Mouse (Mus musculus) neural tube, embryonic 15.5 days (tissue): ENCODE data around the gene Cyth2. TPM values are rescaled to one million over a fixed set of nuclear protein-coding genes. Genes with fewer than 3 reads are reported as not detected.

Experiments
- ATAC-seq: fragments of 200-750 bp; cut with Nextera tagmentation; 2 replicates; pipeline ENCODE4 v1.8.0; 2017; ENCODE audit warnings: mild to moderate bottlenecking, moderate TSS enrichment, moderate library complexity; ENCODE audit not compliant: low FRiP score
- H3K27ac ChIP-seq: fragments of 300-500 bp; sonication (generic); replicated peaks from 2 replicates; pipeline ENCODE4 v1.5.1; 2015; ENCODE audit warnings: mild to moderate bottlenecking, inconsistent platforms
- H3K27me3 ChIP-seq: fragments of 300-500 bp; sonication (generic); replicated peaks from 2 replicates; pipeline ENCODE4 v1.6.1; 2015; ENCODE audit warnings: inconsistent platforms
- H3K36me3 ChIP-seq: fragments of 300-500 bp; sonication (generic); 2 replicates; pipeline ENCODE4 v1.6.1; 2015; ENCODE audit warnings: inconsistent platforms
- H3K4me1 ChIP-seq: fragments of 300-500 bp; sonication (generic); 2 replicates; pipeline ENCODE4 v1.6.1; 2015; ENCODE audit warnings: inconsistent platforms
- H3K4me2 ChIP-seq: fragments of 300-500 bp; sonication (generic); 2 replicates; pipeline ENCODE4 v1.6.1; 2015; ENCODE audit warnings: inconsistent platforms, mild to moderate bottlenecking, moderate library complexity
- H3K4me3 ChIP-seq: fragments of 300-500 bp; sonication (generic); replicated peaks from 2 replicates; pipeline ENCODE4 v1.5.1; 2015; ENCODE audit warnings: mild to moderate bottlenecking, inconsistent platforms
- H3K9ac ChIP-seq: fragments of 300-500 bp; sonication (generic); replicated peaks from 2 replicates; pipeline ENCODE4 v1.6.1; 2015; ENCODE audit warnings: mild to moderate bottlenecking, inconsistent platforms
- H3K9me3 ChIP-seq: fragments of 300-500 bp; sonication (generic); replicated peaks from 2 replicates; pipeline ENCODE4 v1.6.1; 2016; ENCODE audit warnings: inconsistent platforms
- WGBS: fragments of 180-500 bp; shearing (Covaris S2); methylation state at CpG from one replicate; pipeline ENCODE4 v1.1.7; 2015; ENCODE audit warnings: mixed read lengths; 5-methylcytosine and 5-hydroxymethylcytosine counted together
- polyA plus RNA-seq: library from polyadenylated mRNA; unstranded; fragments of >200 nt; fragmentation: Nextera tagmentation; extraction: Ambion mirVana; gene quantifications from 2 replicates; pipeline ENCODE4 v1.2.1, GENCODE M21; 2015

Gene Cyth2
- polyA plus RNA-seq, 1 experiment from 2014 or later, result 253 TPM

GRCm38 (mm10) chr7:45794971-45795370 lies 19.4 kb downstream of the Cyth2 start:
- 94% methylated on average over 29 of the region's 29 CpGs for WGBS
- no peak overlapping the region for H3K9ac ChIP-seq
- no peak for ATAC-seq
- H3K4me2 ChIP-seq, result no peak overlapping the region
- H3K27me3 ChIP-seq, result peaks cover 8% of the 10 kb centered on the region
- no peaks in the 10 kb centered on the region for H3K9me3 ChIP-seq
- peaks cover 27% of the 10 kb centered on the region for H3K4me1 ChIP-seq
- H3K4me3 ChIP-seq, result no peak overlapping the region
- peaks cover 69% of the 10 kb centered on the region for H3K36me3 ChIP-seq
- no peak overlapping the region for H3K27ac ChIP-seq

- Histone ChIP-seq H3K9me3 (no peaks in the 10 kb centered on the region), H3K9ac (no peak overlapping the region), H3K4me3 (no peak overlapping the region), H3K27me3 (peaks cover 8% of the 10 kb centered on the region), H3K36me3 (peaks cover 75% of the 10 kb centered on the region), H3K27ac (no peak overlapping the region), H3K4me2 (no peak overlapping the region), H3K4me1 (peaks cover 27% of the 10 kb centered on the region)
- ATAC-seq, result no peak
- 92% methylated on average over 38 of the region's 44 CpGs for WGBS
Observed at GRCm38 (mm10) chr7:45793969-45794585, 20.3 kb downstream of the Cyth2 start.

- Histone ChIP-seq H3K4me2 (no peak overlapping the region), H3K36me3 (peaks cover 83% of the 10 kb centered on the region), H3K4me3 (no peak overlapping the region), H3K4me1 (peaks cover 22% of the 10 kb centered on the region), H3K9ac (no peak overlapping the region), H3K9me3 (no peaks in the 10 kb centered on the region), H3K27me3 (peaks cover 8% of the 10 kb centered on the region), H3K27ac (no peak overlapping the region)
- no peak for ATAC-seq
- WGBS, result 85% methylated on average over 24 of the region's 24 CpGs
Observed at GRCm38 (mm10) chr7:45793240-45793639, 21.1 kb downstream of the Cyth2 start.

- peaks cover 8% of the 10 kb centered on the region for H3K27me3 ChIP-seq
- no peak for ATAC-seq
- peaks cover 93% of the 10 kb centered on the region for H3K36me3 ChIP-seq
- H3K27ac ChIP-seq, result no peak overlapping the region
- no peak overlapping the region for H3K4me2 ChIP-seq
- no peak overlapping the region for H3K9ac ChIP-seq
- no peak overlapping the region for H3K4me3 ChIP-seq
- H3K4me1 ChIP-seq, result peaks cover 21% of the 10 kb centered on the region
- no peaks in the 10 kb centered on the region for H3K9me3 ChIP-seq
- 74% methylated on average over 17 of the region's 17 CpGs for WGBS
Observed at GRCm38 (mm10) chr7:45791756-45792490, 22.5 kb downstream of the Cyth2 start.

- Histone ChIP-seq H3K9me3 (no peaks in the 10 kb centered on the region), H3K27me3 (peaks cover 8% of the 10 kb centered on the region; the same call in 1 of the 2 replicates), H3K4me3 (no peak overlapping the region), H3K27ac (no peak overlapping the region), H3K9ac (no peak overlapping the region), H3K4me1 (peaks cover 29% of the 10 kb centered on the region), H3K4me2 (no peak overlapping the region), H3K36me3 (peaks cover 83% of the 10 kb centered on the region)
- ATAC-seq, result no peak
- 82% methylated on average over 6 of the region's 6 CpGs for WGBS
Observed at GRCm38 (mm10) chr7:45790721-45791120, 23.7 kb downstream of the Cyth2 start.

- ATAC-seq, result no peak
- WGBS, result 86% methylated on average over 22 of the region's 22 CpGs
- Histone ChIP-seq H3K9me3 (no peaks in the 10 kb centered on the region), H3K4me2 (peak overlapping the region; percentile 90), H3K27me3 (no peaks in the 10 kb centered on the region), H3K27ac (no peak overlapping the region), H3K4me1 (peaks cover 40% of the 10 kb centered on the region), H3K4me3 (peak overlapping the region; percentile 72; the same call in 1 of the 2 replicates), H3K36me3 (peaks cover 52% of the 10 kb centered on the region), H3K9ac (no peak overlapping the region)
Observed at GRCm38 (mm10) chr7:45787642-45788041, 26.7 kb downstream of the Cyth2 start.

- Histone ChIP-seq H3K36me3 (peaks cover 44% of the 10 kb centered on the region), H3K27ac (peak overlapping the region; percentile 99), H3K4me3 (peak overlapping the region; percentile 72), H3K9me3 (no peaks in the 10 kb centered on the region), H3K27me3 (0 out of 2 replicates have a peak, but pooled peaks cover 3% of the 10 kb centered on the region), H3K4me1 (peaks cover 40% of the 10 kb centered on the region), H3K4me2 (peak overlapping the region; percentile 90), H3K9ac (peak overlapping the region; percentile 92)
- peak; percentile 28; the same call in 1 of the 2 replicates for ATAC-seq
- WGBS, result 6% methylated on average over 17 of the region's 17 CpGs
Observed at GRCm38 (mm10) chr7:45786661-45787413, 27.5 kb downstream of the Cyth2 start.

GRCm38 (mm10) chr7:45786136-45786578 lies 28.2 kb downstream of the Cyth2 start:
- H3K27ac ChIP-seq, result peak overlapping the region; percentile 99
- H3K9ac ChIP-seq, result peak overlapping the region; percentile 92
- peaks cover 40% of the 10 kb centered on the region for H3K4me1 ChIP-seq
- peak overlapping the region; percentile 90 for H3K4me2 ChIP-seq
- 1% methylated on average over 14 of the region's 14 CpGs for WGBS
- H3K4me3 ChIP-seq, result peak overlapping the region; percentile 72
- peaks cover 40% of the 10 kb centered on the region for H3K36me3 ChIP-seq
- H3K9me3 ChIP-seq, result no peaks in the 10 kb centered on the region
- 0 out of 2 replicates have a peak, but pooled peaks cover 3% of the 10 kb centered on the region for H3K27me3 ChIP-seq
- peak; percentile 25 for ATAC-seq

- 0 out of 2 replicates have a peak, but pooled peaks cover 3% of the 10 kb centered on the region for H3K27me3 ChIP-seq
- H3K4me2 ChIP-seq, result peak overlapping the region; percentile 90
- peak overlapping the region; percentile 92 for H3K9ac ChIP-seq
- H3K4me3 ChIP-seq, result peak overlapping the region; percentile 72
- 1% methylated on average over 40 of the region's 42 CpGs for WGBS
- peaks cover 34% of the 10 kb centered on the region for H3K36me3 ChIP-seq
- peak; percentile 33 for ATAC-seq
- H3K9me3 ChIP-seq, result no peaks in the 10 kb centered on the region
- peaks cover 37% of the 10 kb centered on the region for H3K4me1 ChIP-seq
- peak overlapping the region; percentile 99 for H3K27ac ChIP-seq
Observed at GRCm38 (mm10) chr7:45785388-45786135, 28.8 kb downstream of the Cyth2 start.

GRCm38 (mm10) chr7:45784524-45785372 lies 29.6 kb downstream of the Cyth2 start, which contains the start of gene Sult2b1:
Sult2b1 (minus strand) TSS chr7:45784669.
- H3K9me3 ChIP-seq, result no peaks in the 10 kb centered on the region
- ATAC-seq, result peak; percentile 80
- peak within 1 kb of the TSS; percentile 90 for H3K4me2 ChIP-seq
- peak within 1 kb of the TSS; percentile 99 for H3K27ac ChIP-seq
- H3K36me3 ChIP-seq, result peaks cover 26% of the 10 kb centered on the region
- 11% methylated on average over 18 of the region's 20 CpGs for WGBS
- 0 out of 2 replicates have a peak, but pooled peaks cover 3% of the 10 kb centered on the region for H3K27me3 ChIP-seq
- peak within 1 kb of the TSS; percentile 72 for H3K4me3 ChIP-seq
- peaks cover 36% of the 10 kb centered on the region for H3K4me1 ChIP-seq
- H3K9ac ChIP-seq, result peak within 1 kb of the TSS; percentile 92
